Mouse (Mus musculus): ENCODE data around the gene Rpl23a. TPM values are rescaled to one million over a fixed set of nuclear protein-coding genes. Genes with fewer than 3 reads are reported as not detected.
A peak's percentile ranks its signal among the peaks of the same experiment; 100 is the strongest.

The Rpl23a gene
- polyA plus RNA-seq, 1 experiment from 2014 or later, result 1,123 TPM

- H3K4me1 ChIP-seq, result peaks cover 61% of the 10 kb centered on the region
- 47% methylated on average over 2 of the region's 2 CpGs for WGBS
- H3K27me3 ChIP-seq (replicated peaks; ENCODE audit: low read depth, poor library complexity, severe bottlenecking), result no peaks in the 10 kb centered on the region
- peaks cover 41% of the 10 kb centered on the region for H3K36me3 ChIP-seq (replicated peaks)
- H3K27ac ChIP-seq (replicated peaks), result peak overlapping the region; percentile 99; the same call in 1 of the 2 replicates
- peak overlapping the region; percentile 95 for H3K4me3 ChIP-seq
- no peak for DNase-seq (ENCODE audit: low spot score)
- H3K9me3 ChIP-seq, result no peaks in the 10 kb centered on the region
Measured at GRCm38 (mm10) chr11:78181830-78182357, 1.5 kb downstream of the Rpl23a start.

GRCm38 (mm10) chr11:78180081-78180761 is 3.2 kb downstream of the Rpl23a start:
- Histone ChIP-seq H3K4me1 (peaks cover 69% of the 10 kb centered on the region), H3K36me3 (replicated peaks) (peaks cover 41% of the 10 kb centered on the region), H3K9me3 (no peaks in the 10 kb centered on the region), H3K27me3 (replicated peaks; ENCODE audit: low read depth, poor library complexity, severe bottlenecking) (no peaks in the 10 kb centered on the region), H3K27ac (replicated peaks) (no peak overlapping the region), H3K4me3 (peak overlapping the region; percentile 70)
- WGBS, result 75% methylated on average over 6 of the region's 6 CpGs
- DNase-seq (ENCODE audit: low spot score), result no peak

- peak overlapping the region; percentile 70 for H3K4me3 ChIP-seq
- no peaks in the 10 kb centered on the region for H3K9me3 ChIP-seq
- no peaks in the 10 kb centered on the region for H3K27me3 ChIP-seq (replicated peaks; ENCODE audit: low read depth, poor library complexity, severe bottlenecking)
- no peak for DNase-seq (ENCODE audit: low spot score)
- peaks cover 41% of the 10 kb centered on the region for H3K36me3 ChIP-seq (replicated peaks)
- 33% methylated on average over 8 of the region's 8 CpGs for WGBS
- H3K27ac ChIP-seq (replicated peaks), result peak overlapping the region; percentile 92
- peaks cover 75% of the 10 kb centered on the region for H3K4me1 ChIP-seq
Measured at GRCm38 (mm10) chr11:78179438-78179999, 3.9 kb downstream of the Rpl23a start.

- Histone ChIP-seq H3K27me3 (replicated peaks; ENCODE audit: low read depth, poor library complexity, severe bottlenecking) (no peaks in the 10 kb centered on the region), H3K27ac (replicated peaks) (peak overlapping the region; percentile 92), H3K36me3 (replicated peaks) (peaks cover 41% of the 10 kb centered on the region), H3K9me3 (no peaks in the 10 kb centered on the region), H3K4me3 (peak overlapping the region; percentile 70), H3K4me1 (peaks cover 73% of the 10 kb centered on the region)
- DNase-seq (ENCODE audit: low spot score), result peak; percentile 68
- under 1% methylated on average over 29 of the region's 29 CpGs for WGBS
Measured at GRCm38 (mm10) chr11:78178859-78179437, 4.4 kb downstream of the Rpl23a start.

- H3K4me3 ChIP-seq, result peak overlapping the region; percentile 70
- peaks cover 41% of the 10 kb centered on the region for H3K36me3 ChIP-seq (replicated peaks)
- peak; percentile 95 for DNase-seq (ENCODE audit: low spot score)
- H3K9me3 ChIP-seq, result no peaks in the 10 kb centered on the region
- H3K27me3 ChIP-seq (replicated peaks; ENCODE audit: low read depth, poor library complexity, severe bottlenecking), result no peaks in the 10 kb centered on the region
- peak overlapping the region; percentile 92 for H3K27ac ChIP-seq (replicated peaks)
- peaks cover 71% of the 10 kb centered on the region for H3K4me1 ChIP-seq
- under 1% methylated on average over 84 of the region's 84 CpGs for WGBS
Measured at GRCm38 (mm10) chr11:78177903-78178858, 5.2 kb downstream of the Rpl23a start.

GRCm38 (mm10) chr11:78177437-78177836 is 5.9 kb downstream of the Rpl23a start:
- Histone ChIP-seq H3K36me3 (replicated peaks) (peaks cover 42% of the 10 kb centered on the region), H3K9me3 (no peaks in the 10 kb centered on the region), H3K4me3 (peak overlapping the region; percentile 70), H3K27ac (replicated peaks) (peak overlapping the region; percentile 92), H3K4me1 (peaks cover 70% of the 10 kb centered on the region), H3K27me3 (replicated peaks; ENCODE audit: low read depth, poor library complexity, severe bottlenecking) (no peaks in the 10 kb centered on the region)
- WGBS, result under 1% methylated on average over 10 of the region's 10 CpGs
- peak; percentile 58 for DNase-seq (ENCODE audit: low spot score)

- H3K9me3 ChIP-seq, result no peaks in the 10 kb centered on the region
- no peaks in the 10 kb centered on the region for H3K27me3 ChIP-seq (replicated peaks; ENCODE audit: low read depth, poor library complexity, severe bottlenecking)
- H3K27ac ChIP-seq (replicated peaks), result peak overlapping the region; percentile 92
- H3K36me3 ChIP-seq (replicated peaks), result peaks cover 42% of the 10 kb centered on the region
- WGBS, result under 1% methylated on average over 23 of the region's 23 CpGs
- peaks cover 65% of the 10 kb centered on the region for H3K4me1 ChIP-seq
- no peak for DNase-seq (ENCODE audit: low spot score)
- H3K4me3 ChIP-seq, result peak overlapping the region; percentile 70
Measured at GRCm38 (mm10) chr11:78176905-78177331, 6.5 kb downstream of the Rpl23a start.

- WGBS, result under 1% methylated on average over 32 of the region's 32 CpGs
- H3K4me3 ChIP-seq, result peak within 1 kb of the TSS; percentile 70
- H3K36me3 ChIP-seq (replicated peaks), result peaks cover 39% of the 10 kb centered on the region
- H3K27me3 ChIP-seq (replicated peaks; ENCODE audit: low read depth, poor library complexity, severe bottlenecking), result no peaks in the 10 kb centered on the region
- H3K27ac ChIP-seq (replicated peaks), result peak within 1 kb of the TSS; percentile 92
- DNase-seq (ENCODE audit: low spot score), result peak; percentile 92
- H3K4me1 ChIP-seq, result peaks cover 63% of the 10 kb centered on the region
- no peaks in the 10 kb centered on the region for H3K9me3 ChIP-seq
Measured at GRCm38 (mm10) chr11:78176402-78176862, 7.0 kb downstream of the Rpl23a start, which contains the start of the genes Nek8 and Tlcd1. TSS of gene Nek8 (minus strand) at chr11:78176675. TSS of gene Tlcd1 (plus strand) at chr11:78176711.

- peak overlapping the region; percentile 70 for H3K4me3 ChIP-seq
Measured at GRCm38 (mm10) chr11:78175771-78176401, 7.5 kb downstream of the Rpl23a start.

GRCm38 (mm10) chr11:78174506-78174905 is 8.9 kb downstream of the Rpl23a start:
- Histone ChIP-seq H3K4me3 (no peak overlapping the region), H3K9me3 (no peaks in the 10 kb centered on the region), H3K4me1 (peaks cover 44% of the 10 kb centered on the region), H3K27me3 (replicated peaks; ENCODE audit: low read depth, poor library complexity, severe bottlenecking) (no peaks in the 10 kb centered on the region), H3K27ac (replicated peaks) (no peak overlapping the region), H3K36me3 (replicated peaks) (peaks cover 31% of the 10 kb centered on the region)
- WGBS, result 87% methylated on average over 3 of the region's 3 CpGs
- DNase-seq (ENCODE audit: low spot score), result no peak

More at GRCm38 (mm10) chr11:78175771-78176401, 7.5 kb downstream of the Rpl23a start:
- H3K27me3 ChIP-seq (replicated peaks; ENCODE audit: low read depth, poor library complexity, severe bottlenecking), result no peaks in the 10 kb centered on the region
- peak overlapping the region; percentile 92 for H3K27ac ChIP-seq (replicated peaks)
- DNase-seq (ENCODE audit: low spot score), result no peak
- no peaks in the 10 kb centered on the region for H3K9me3 ChIP-seq
- 12% methylated on average over 10 of the region's 10 CpGs for WGBS
- H3K36me3 ChIP-seq (replicated peaks), result peaks cover 37% of the 10 kb centered on the region
- peaks cover 57% of the 10 kb centered on the region for H3K4me1 ChIP-seq

GRCm38 (mm10) chr11:78172748-78173383 is 10.5 kb downstream of the Rpl23a start:
- Histone ChIP-seq H3K36me3 (replicated peaks) (peaks cover 23% of the 10 kb centered on the region), H3K4me3 (no peak overlapping the region), H3K27me3 (replicated peaks; ENCODE audit: low read depth, poor library complexity, severe bottlenecking) (peaks cover under 1% of the 10 kb centered on the region; the same call in 1 of the 2 replicates), H3K27ac (replicated peaks) (no peak overlapping the region), H3K9me3 (no peaks in the 10 kb centered on the region), H3K4me1 (peaks cover 34% of the 10 kb centered on the region)
- WGBS, result 88% methylated on average over 19 of the region's 19 CpGs
- DNase-seq (ENCODE audit: low spot score), result no peak

Measured in embryonic facial prominence, embryonic 10.5 days (tissue).